Mouse (Mus musculus) C2C12 (cell line): ENCODE results near the gene Sfxn2. TPM values are rescaled to one million over a fixed set of nuclear protein-coding genes. Genes with fewer than 3 reads are reported as not detected.

Source experiments
- H3K27me3 ChIP-seq: one replicate; pipeline ENCODE4 v1.6.1; 2011; ENCODE audit not compliant: control insufficient read depth, insufficient read depth, insufficient read length
- H3K36me3 ChIP-seq: one replicate; pipeline ENCODE4 v1.6.1; 2011; ENCODE audit not compliant: control insufficient read depth, insufficient read depth
- H3K4me3 ChIP-seq: one replicate; pipeline ENCODE4 v1.5.1; 2011; ENCODE audit warnings: mild to moderate bottlenecking, control low read depth; ENCODE audit not compliant: poor library complexity, insufficient read depth, severe bottlenecking
- H3K79me2 ChIP-seq: one replicate; pipeline ENCODE4 v1.6.1; 2011; ENCODE audit not compliant: control insufficient read depth, insufficient read depth
- H3K79me3 ChIP-seq: one replicate; pipeline ENCODE4 v1.6.1; 2011; ENCODE audit warnings: low read depth, control low read depth
- H3ac ChIP-seq: one replicate; pipeline ENCODE3; 2011; ENCODE audit warnings: low read depth; ENCODE audit not compliant: control insufficient read depth, insufficient read length
- CEBPB ChIP-seq: IDR thresholded peaks from one replicate; pipeline ENCODE4 v1.6.1; 2011; ENCODE audit warnings: low read depth, mild to moderate bottlenecking, control low read depth, moderate library complexity
- CTCF ChIP-seq: IDR thresholded peaks from one replicate; pipeline ENCODE4 v1.5.1; 2011; ENCODE audit not compliant: control insufficient read depth, insufficient read depth, insufficient read length
- FOSL1 ChIP-seq: IDR thresholded peaks from one replicate; pipeline ENCODE4 v1.8.0; 2011; ENCODE audit warnings: mild to moderate bottlenecking, low read length; ENCODE audit not compliant: poor library complexity, insufficient read depth, severe bottlenecking
- MAX ChIP-seq: IDR thresholded peaks from one replicate; pipeline ENCODE4 v1.6.1; 2011; ENCODE audit warnings: mild to moderate bottlenecking, control low read depth
- MYOD1 ChIP-seq: IDR thresholded peaks from one replicate; pipeline ENCODE4 v1.6.1; 2011; ENCODE audit warnings: low read depth; ENCODE audit not compliant: control insufficient read depth, insufficient read length
- MYOG ChIP-seq: IDR thresholded peaks from one replicate; pipeline ENCODE4 v1.6.1; 2011; ENCODE audit not compliant: control insufficient read depth, insufficient read length; ENCODE audit errors: extremely low read depth
- USF1 ChIP-seq: IDR thresholded peaks from one replicate; pipeline ENCODE4 v1.6.1; 2011; ENCODE audit warnings: low read depth, mild to moderate bottlenecking, control low read depth, moderate library complexity
- long read RNA-seq, 2 experiments: library from polyadenylated mRNA; unstranded; transcript quantifications; one replicate each; pipeline ENCODE4 v2.0.0; 2019 to 2020
- polyA plus RNA-seq: library from polyadenylated mRNA; unstranded; fragments of >200 nt; fragmentation: generic; extraction: Trizol; gene quantifications from one replicate; pipeline ENCODE4 v1.2.1, GENCODE M21; 2012; ENCODE audit warnings: missing spikeins

Sfxn2 gene
- polyA plus RNA-seq: 1.4 TPM
- long read RNA-seq, experiment 1, partial matches to known transcripts: 0 of 9 reads
- long read RNA-seq, experiment 1, other reads (novel, unspliced or antisense): 5 of 9 reads
- long read RNA-seq, experiment 2, transcript Sfxn2-201 (12 exons, 3,205 nt): major isoform, 21 of 24 reads
- long read RNA-seq, experiment 2, partial matches to known transcripts: 1 of 24 reads
- long read RNA-seq, experiment 2, other reads (novel, unspliced or antisense): 2 of 24 reads

GRCm38 (mm10) chr19:46572951-46573937, at the start of gene Sfxn2, which contains the start of gene Arl3:
Sfxn2 (plus strand) TSS chr19:46573365.
Arl3 (minus strand) TSS chr19:46573198.
- Histone ChIP-seq H3K79me2 (peaks cover 12% of the 10 kb centered on the region), H3K27me3 (no peaks in the 10 kb centered on the region), H3K79me3 (no peaks in the 10 kb centered on the region), H3K36me3 (no peaks in the 10 kb centered on the region), H3ac (peak within 1 kb of the TSS; percentile 68), H3K4me3 (peak within 1 kb of the TSS; percentile 72)
- TF ChIP-seq CEBPB (no peak), CTCF (no peak), USF1 (no peak), MAX (no peak), MYOD1 (no peak), MYOG (no peak), FOSL1 (no peak)

GRCm38 (mm10) chr19:46523480-46524151, 49.5 kb upstream of the Sfxn2 start:
- H3K79me2 ChIP-seq: no peaks in the 10 kb centered on the region
- no peaks in the 10 kb centered on the region for H3K27me3 ChIP-seq
- H3K4me3 ChIP-seq: peak overlapping the region; percentile 19
- no peaks in the 10 kb centered on the region for H3K79me3 ChIP-seq
- TF ChIP-seq MYOG: no peak
- TF ChIP-seq USF1: no peak
- peak; percentile 70 for TF ChIP-seq MYOD1
- no peak for TF ChIP-seq MAX
- peak overlapping the region; percentile 65 for H3ac ChIP-seq
- no peaks in the 10 kb centered on the region for H3K36me3 ChIP-seq

GRCm38 (mm10) chr19:46524152-46524544, 49.0 kb upstream of the Sfxn2 start:
- H3K79me2 ChIP-seq: no peaks in the 10 kb centered on the region
- peak overlapping the region; percentile 19 for H3K4me3 ChIP-seq
- TF ChIP-seq FOSL1: no peak
- TF ChIP-seq MAX: no peak
- TF ChIP-seq MYOG: no peak
- no peak for TF ChIP-seq USF1
- no peak for TF ChIP-seq CEBPB
- no peak for TF ChIP-seq MYOD1
- no peak for TF ChIP-seq CTCF
- no peaks in the 10 kb centered on the region for H3K79me3 ChIP-seq
- H3K36me3 ChIP-seq: no peaks in the 10 kb centered on the region
- H3ac ChIP-seq: peak overlapping the region; percentile 65
- no peaks in the 10 kb centered on the region for H3K27me3 ChIP-seq

- TF ChIP-seq USF1 (no peak), MYOG (no peak), MYOD1 (no peak), CTCF (peak; percentile 16), MAX (peak; percentile 56), FOSL1 (no peak), CEBPB (no peak)
- H3K79me2 ChIP-seq: no peaks in the 10 kb centered on the region
- H3ac ChIP-seq: peak overlapping the region; percentile 65
- H3K4me3 ChIP-seq: no peak overlapping the region
- no peaks in the 10 kb centered on the region for H3K36me3 ChIP-seq
- no peaks in the 10 kb centered on the region for H3K79me3 ChIP-seq
- H3K27me3 ChIP-seq: no peaks in the 10 kb centered on the region
Observed at GRCm38 (mm10) chr19:46524601-46525321, 48.4 kb upstream of the Sfxn2 start.
